Mouse (Mus musculus): ENCODE measurements at regions not wholly inside any gene's neighbourhood (a gene's known extent, or its start where the extent isn't known, plus 50 kb on each side); places are given as distances from the start of the nearest gene placed in this dataset. TPM values are rescaled to one million over a fixed set of nuclear protein-coding genes. Genes with fewer than 3 reads are reported as not detected.

- H3K4me1 ChIP-seq (ENCODE audit: control insufficient read depth, insufficient read depth, low read length): no peaks in the 10 kb centered on the region
- no peak for ATAC-seq (ENCODE audit: insufficient number of reproducible peaks, low FRiP score, low TSS enrichment, low read depth)
- H3K36me3 ChIP-seq (ENCODE audit: control insufficient read depth, insufficient read depth, low read length): no peaks in the 10 kb centered on the region
- H3K4me3 ChIP-seq (ENCODE audit: low read depth, low read length): no peak overlapping the region
- H3K9ac ChIP-seq (ENCODE audit: low read length): no peak overlapping the region
- 76% methylated on average over 3 of the region's 3 CpGs for WGBS
- no peaks in the 10 kb centered on the region for H3K27me3 ChIP-seq (ENCODE audit: control insufficient read depth, insufficient read depth, low read length)
- H3K9me3 ChIP-seq (ENCODE audit: control insufficient read depth, low read length): no peaks in the 10 kb centered on the region
- DNase-seq (ENCODE audit: low spot score): no peak
- H3K27ac ChIP-seq (replicated peaks; ENCODE audit: low read depth, low read length): no peak overlapping the region
- no peak overlapping the region for H3K4me2 ChIP-seq (ENCODE audit: low read depth, severe bottlenecking)
These were observed 60.9 kb upstream of the Adam6b start for GRCm38 (mm10) chr12:113428461-113428860.

DNA sequence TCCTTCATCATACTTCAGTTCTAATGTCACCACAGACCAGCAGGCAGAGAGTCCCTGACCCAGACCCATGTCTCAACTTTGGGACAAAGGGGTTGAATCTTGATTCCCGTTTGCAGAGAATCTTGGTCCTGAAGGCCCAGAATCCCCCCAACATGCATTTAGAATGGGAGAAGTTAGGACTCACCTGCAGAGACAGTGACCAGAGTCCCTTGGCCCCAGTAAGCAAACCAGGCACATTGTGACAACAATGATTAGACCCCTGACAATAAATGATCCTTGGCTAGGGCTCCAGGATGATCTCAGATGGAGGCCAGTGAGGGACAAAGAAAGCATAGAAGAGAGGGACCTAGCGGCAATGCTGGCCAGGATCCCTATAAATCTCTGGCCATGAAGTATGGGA lies 60.4 kb upstream of the Adam6b start:
- WGBS: 78% methylated on average over 2 of the region's 2 CpGs
- no peaks in the 10 kb centered on the region for H3K9me3 ChIP-seq (ENCODE audit: control insufficient read depth, low read length)
- H3K4me1 ChIP-seq (ENCODE audit: control insufficient read depth, insufficient read depth, low read length): no peaks in the 10 kb centered on the region
- H3K4me3 ChIP-seq (ENCODE audit: low read depth, low read length): no peak overlapping the region
- no peak overlapping the region for H3K4me2 ChIP-seq (ENCODE audit: low read depth, severe bottlenecking)
- no peaks in the 10 kb centered on the region for H3K27me3 ChIP-seq (ENCODE audit: control insufficient read depth, insufficient read depth, low read length)
- H3K9ac ChIP-seq (ENCODE audit: low read length): no peak overlapping the region
- H3K27ac ChIP-seq (replicated peaks; ENCODE audit: low read depth, low read length): no peak overlapping the region
- no peaks in the 10 kb centered on the region for H3K36me3 ChIP-seq (ENCODE audit: control insufficient read depth, insufficient read depth, low read length)
- ATAC-seq (ENCODE audit: insufficient number of reproducible peaks, low FRiP score, low TSS enrichment, low read depth) (no peak), DNase-seq (ENCODE audit: low spot score) (no peak)

- no peaks in the 10 kb centered on the region for H3K9me3 ChIP-seq (ENCODE audit: control insufficient read depth, low read length)
- no peak overlapping the region for H3K9ac ChIP-seq (ENCODE audit: low read length)
- no peak overlapping the region for H3K4me3 ChIP-seq (ENCODE audit: low read depth, low read length)
- no peak overlapping the region for H3K27ac ChIP-seq (replicated peaks; ENCODE audit: low read depth, low read length)
- H3K4me1 ChIP-seq (ENCODE audit: control insufficient read depth, insufficient read depth, low read length): no peaks in the 10 kb centered on the region
- 81% methylated on average over 6 of the region's 6 CpGs for WGBS
- DNase-seq (ENCODE audit: low spot score) (no peak), ATAC-seq (ENCODE audit: insufficient number of reproducible peaks, low FRiP score, low TSS enrichment, low read depth) (no peak)
- no peaks in the 10 kb centered on the region for H3K27me3 ChIP-seq (ENCODE audit: control insufficient read depth, insufficient read depth, low read length)
- H3K4me2 ChIP-seq (ENCODE audit: low read depth, severe bottlenecking): no peak overlapping the region
- H3K36me3 ChIP-seq (ENCODE audit: control insufficient read depth, insufficient read depth, low read length): no peaks in the 10 kb centered on the region
These were observed 59.0 kb upstream of the Adam6b start for GRCm38 (mm10) chr12:113430340-113430739.

Small RNA genes in the stretch of these regions (microRNA-seq; reads per million reads assigned to microRNA genes)
- not detected for gene Gm22175
- not detected for gene Gm24022
- not detected for gene Gm25747
